Mouse (Mus musculus) thymus, adult 2 months (tissue): ENCODE measurements around the gene Rasgrp4.

Experiments used
- CTCF ChIP-seq: fragments of 200-500 bp; IDR thresholded peaks from 2 replicates; pipeline ENCODE4 v1.5.1; 2012; ENCODE audit warnings: mild to moderate bottlenecking, control low read depth, low read length, moderate library complexity, borderline replicate concordance; ENCODE audit not compliant: control insufficient read depth, poor library complexity, insufficient read depth; ENCODE audit errors: extremely low read depth
- POLR2A ChIP-seq: fragments of 200-500 bp; IDR thresholded peaks from 2 replicates; pipeline ENCODE4 v1.6.1; 2012; ENCODE audit warnings: mild to moderate bottlenecking, low read length, control low read depth, moderate library complexity; ENCODE audit not compliant: control insufficient read depth, poor library complexity, insufficient read depth; ENCODE audit errors: extremely low read depth

- no peak for TF ChIP-seq POLR2A
- no peak for TF ChIP-seq CTCF
These were observed 37.5 kb upstream of the Rasgrp4 start for GRCm38 (mm10) chr7:29097131-29097530.
